Mouse (Mus musculus) layer of hippocampus, postnatal 10 days (tissue): Measurements from ENCODE around the gene C130026I21Rik. TPM values are rescaled to one million over a fixed set of nuclear protein-coding genes. Genes with fewer than 3 reads are reported as not detected.

ENCODE experiments used
- DNase-seq, 2 experiments: peaks; one replicate each; pipeline ENCODE4 v3.0.0; 2021; ENCODE audit warnings: low spot score in 2 of 2
- microRNA-seq, 2 experiments: library from miRNA; unstranded; fragments of <30 nt; microRNA quantifications; one replicate each; pipeline ENCODE4 v1.2.0; 2021
- total RNA-seq, 2 experiments: library from RNA; stranded (reverse); gene quantifications; 2 replicates each; pipeline ENCODE4 v1.2.3; 2021

The C130026I21Rik gene
- total RNA-seq, 2 experiments from 2014 or later: 0.42 to 0.69 TPM

DNA sequence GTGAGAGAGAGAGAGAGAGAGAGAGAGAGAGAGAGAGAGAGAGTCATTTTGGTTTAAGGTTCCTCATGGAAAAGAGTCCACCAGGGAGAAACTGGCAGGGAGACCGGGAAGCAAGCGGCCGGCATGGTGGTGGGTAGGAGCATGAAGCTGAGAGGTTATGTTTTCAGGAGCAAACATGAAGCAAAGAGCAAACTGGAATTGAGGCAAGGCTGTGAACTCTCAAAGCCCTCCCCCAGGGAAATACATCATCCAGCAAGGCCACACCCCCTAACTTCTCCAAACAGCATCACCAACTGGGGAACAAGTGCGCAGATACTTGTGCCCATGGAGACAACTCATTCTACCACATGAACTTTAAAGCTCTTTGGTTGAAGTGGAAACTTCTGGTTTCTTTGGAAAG lies 326.8 kb downstream of the C130026I21Rik start:
- no peak for DNase-seq

Small RNA genes lying within 50 kb of the gene (microRNA-seq; reads per million reads assigned to microRNA genes)
- gene Gm27907: 0 reads per million in 2 experiments

Other genes with a start within 250 kb of the C130026I21Rik start
- not detected for gene Gm10553, start 170.4 kb downstream of the C130026I21Rik start, total RNA-seq
- not detected for gene A530032D15Rik, start 160.7 kb downstream of the C130026I21Rik start, total RNA-seq